Mouse (Mus musculus): ENCODE data around the gene Tarsl2.

Gene Tarsl2

GRCm38 (mm10) chr7:65644643-65645351 is at the start of gene Tarsl2:
Gene Tarsl2, plus strand, starts transcription at chr7:65644898.
- DNase-seq (ENCODE audit: low spot score): peak; percentile 93

GRCm38 (mm10) chr7:65606124-65606523 is 38.6 kb upstream of the Tarsl2 start:
- no peak for DNase-seq (ENCODE audit: low spot score)

DNA sequence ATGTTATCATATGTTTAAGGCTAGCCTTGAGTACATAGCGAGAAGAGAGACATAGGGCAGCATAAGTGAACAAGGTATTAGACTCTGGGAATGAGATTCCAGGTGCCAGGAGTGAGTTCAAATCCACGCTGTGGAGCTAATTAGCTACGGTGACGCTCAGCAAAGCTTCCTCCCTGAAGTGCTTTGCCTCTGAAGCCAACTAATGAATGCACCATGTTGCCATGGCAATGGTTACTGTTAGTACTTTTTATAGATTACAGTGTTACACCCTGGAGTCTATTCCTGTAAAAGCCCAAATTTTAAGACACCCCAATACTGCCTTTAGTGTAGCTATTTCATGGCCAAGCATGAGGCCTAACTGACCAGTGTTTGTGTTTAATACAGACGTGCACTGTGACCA is 37.7 kb upstream of the Tarsl2 start:
- no peak for DNase-seq (ENCODE audit: low spot score)

GRCm38 (mm10) chr7:65610171-65610570 is 34.5 kb upstream of the Tarsl2 start:
- peak; percentile 6 for DNase-seq (ENCODE audit: low spot score)

- DNase-seq (ENCODE audit: low spot score): no peak
These were observed 34.0 kb upstream of the Tarsl2 start for GRCm38 (mm10) chr7:65610673-65611072.

GRCm38 (mm10) chr7:65611298-65611697 is 33.4 kb upstream of the Tarsl2 start:
- no peak for DNase-seq (ENCODE audit: low spot score)

DNA sequence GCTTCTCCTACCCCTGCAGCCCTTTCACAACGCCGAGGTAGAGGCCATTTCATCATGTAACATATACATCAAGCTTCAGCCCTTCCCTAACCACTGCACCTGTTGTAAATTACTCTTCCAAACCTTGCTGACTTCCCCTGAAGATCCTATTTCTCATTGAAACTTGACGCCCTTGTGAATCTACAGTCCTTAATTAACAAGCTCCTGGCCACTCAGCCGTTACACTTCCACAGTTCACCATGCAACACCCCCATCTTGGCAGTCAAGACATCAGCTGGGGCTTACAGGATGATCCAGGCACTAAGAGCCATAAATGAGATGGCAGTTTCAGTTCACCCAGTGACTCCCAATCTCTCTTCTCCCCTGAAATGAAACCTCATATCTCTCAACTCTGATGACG is 31.0 kb upstream of the Tarsl2 start:
- DNase-seq (ENCODE audit: low spot score): no peak

GRCm38 (mm10) chr7:65618751-65619150 is 25.9 kb upstream of the Tarsl2 start:
- no peak for DNase-seq (ENCODE audit: low spot score)

DNA sequence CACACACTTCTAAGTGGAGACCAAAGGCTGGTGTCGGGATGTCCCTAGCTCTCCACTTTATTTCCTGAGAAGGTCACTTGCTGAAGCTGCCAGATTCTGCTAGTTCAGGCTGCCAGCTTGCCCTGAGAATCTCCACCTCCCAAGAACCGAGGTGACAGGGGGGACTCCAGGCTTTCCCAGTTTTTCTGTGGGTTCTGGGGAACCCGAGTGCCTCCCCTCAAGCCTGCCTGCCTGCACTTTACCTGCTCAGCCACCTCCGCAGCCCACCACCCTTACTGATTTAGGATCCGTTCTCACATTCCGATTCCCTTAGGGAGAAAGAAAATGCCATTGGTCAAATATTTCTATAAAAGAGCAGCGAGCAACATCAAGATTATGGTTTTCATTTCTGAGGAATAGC is 24.0 kb upstream of the Tarsl2 start:
- no peak for DNase-seq (ENCODE audit: low spot score)

DNA sequence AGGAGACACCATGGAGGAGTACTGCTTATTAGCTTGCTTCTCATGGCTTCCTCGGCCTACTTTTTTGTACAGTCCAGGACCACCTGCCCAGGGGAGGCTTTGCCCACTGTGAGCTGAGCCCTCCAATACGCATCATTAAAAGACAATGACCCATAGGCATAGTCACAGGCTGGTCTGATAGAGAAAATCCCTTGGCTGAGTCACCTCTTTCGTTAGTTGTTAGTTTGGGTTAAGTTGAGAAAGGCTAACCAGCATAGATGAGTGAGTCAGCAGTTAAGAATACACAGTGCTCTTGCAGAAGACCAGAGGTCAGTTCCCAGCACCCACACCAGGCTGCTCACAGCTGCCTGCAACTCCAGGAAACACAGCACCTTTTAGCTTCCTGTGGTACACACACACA is 21.4 kb upstream of the Tarsl2 start:
- DNase-seq (ENCODE audit: low spot score): no peak

DNA sequence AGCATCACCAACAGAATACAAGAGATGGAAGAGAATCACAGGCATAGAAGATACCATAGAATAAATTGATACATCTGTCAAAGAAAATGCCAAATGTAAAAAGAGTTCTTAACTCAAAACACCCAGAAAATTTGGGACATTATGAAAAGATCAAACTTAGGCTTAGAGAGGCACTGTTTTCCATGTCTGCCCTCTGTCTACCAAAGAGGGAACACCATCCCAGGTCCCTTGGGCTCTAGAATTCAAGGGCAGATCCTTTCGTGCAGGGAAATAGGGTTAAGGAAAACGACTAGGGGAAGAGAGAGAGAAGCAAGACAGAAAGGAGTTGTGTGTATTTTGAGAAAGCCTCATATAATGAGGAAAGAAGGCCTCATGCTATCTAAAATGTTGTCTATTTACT is 19.2 kb upstream of the Tarsl2 start:
- no peak for DNase-seq (ENCODE audit: low spot score)

DNA sequence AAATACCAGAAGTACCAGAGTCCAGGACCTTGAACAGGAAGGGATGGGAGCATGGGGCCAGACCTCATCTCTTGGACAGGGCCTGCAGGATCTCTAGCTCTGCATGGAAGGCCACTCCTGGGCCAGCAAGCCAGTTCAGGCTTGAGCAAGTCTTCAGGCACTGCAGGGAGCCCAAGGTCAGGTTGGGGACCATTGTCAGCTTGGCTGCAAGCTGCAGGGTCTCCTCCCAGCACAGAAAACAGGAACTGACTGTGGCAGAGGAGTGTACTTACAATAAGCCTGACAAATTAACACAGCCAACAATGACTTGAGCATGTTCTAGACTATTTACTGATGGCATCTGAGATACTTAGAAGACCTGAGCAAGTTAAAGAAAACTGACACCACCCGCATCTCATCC is 14.9 kb upstream of the Tarsl2 start:
- DNase-seq (ENCODE audit: low spot score): no peak

GRCm38 (mm10) chr7:65630661-65631060 is 14.0 kb upstream of the Tarsl2 start:
- DNase-seq (ENCODE audit: low spot score): no peak

DNA sequence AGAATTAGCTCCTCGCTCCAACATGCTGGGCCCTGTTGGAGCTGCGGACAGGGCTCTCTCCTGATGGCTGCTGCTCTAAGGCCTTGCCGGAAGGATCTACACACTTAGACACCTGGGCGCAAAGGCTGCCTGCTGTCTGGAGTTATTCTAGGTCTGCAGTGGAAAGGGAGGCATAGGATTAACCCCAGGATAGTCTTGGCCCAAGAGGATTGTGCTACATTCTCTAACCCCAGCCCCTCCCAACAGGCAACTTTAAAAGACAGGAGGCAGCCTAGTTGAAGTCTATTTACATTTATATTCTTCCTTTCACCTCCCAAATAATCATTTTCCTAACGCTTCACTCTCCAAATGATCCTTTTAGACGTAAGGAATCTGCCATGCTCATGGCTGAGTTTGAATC is 8.9 kb upstream of the Tarsl2 start:
- DNase-seq (ENCODE audit: low spot score): no peak

DNA sequence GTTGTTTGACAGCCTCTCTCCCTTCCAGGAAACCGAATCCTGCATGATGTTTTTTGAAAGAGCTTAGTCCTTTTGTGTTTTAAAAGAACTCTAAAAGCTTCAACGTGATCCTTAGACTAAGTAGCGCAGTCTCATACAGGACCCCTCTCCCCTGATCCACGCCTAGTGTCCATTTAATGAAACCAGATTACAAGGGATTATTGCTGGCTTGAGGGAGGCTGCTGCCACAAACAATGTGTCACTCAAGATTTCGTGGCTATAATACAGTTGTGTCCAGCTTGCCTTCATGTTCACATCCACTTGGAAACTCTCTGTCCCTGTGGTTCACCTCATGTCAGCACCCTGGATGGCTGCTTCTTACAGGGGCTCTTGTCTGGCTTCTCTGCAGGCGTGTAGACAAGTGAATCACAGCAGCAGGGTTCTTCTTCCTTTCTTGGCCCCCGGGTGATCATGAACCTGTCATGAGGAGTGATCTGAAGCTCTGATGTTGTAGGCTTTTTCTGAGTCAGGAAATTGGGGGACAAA is 8.3 kb upstream of the Tarsl2 start:
- DNase-seq (ENCODE audit: low spot score): no peak

- DNase-seq (ENCODE audit: low spot score): peak; percentile 9
These were observed 6.4 kb upstream of the Tarsl2 start for GRCm38 (mm10) chr7:65638170-65638770.

DNA sequence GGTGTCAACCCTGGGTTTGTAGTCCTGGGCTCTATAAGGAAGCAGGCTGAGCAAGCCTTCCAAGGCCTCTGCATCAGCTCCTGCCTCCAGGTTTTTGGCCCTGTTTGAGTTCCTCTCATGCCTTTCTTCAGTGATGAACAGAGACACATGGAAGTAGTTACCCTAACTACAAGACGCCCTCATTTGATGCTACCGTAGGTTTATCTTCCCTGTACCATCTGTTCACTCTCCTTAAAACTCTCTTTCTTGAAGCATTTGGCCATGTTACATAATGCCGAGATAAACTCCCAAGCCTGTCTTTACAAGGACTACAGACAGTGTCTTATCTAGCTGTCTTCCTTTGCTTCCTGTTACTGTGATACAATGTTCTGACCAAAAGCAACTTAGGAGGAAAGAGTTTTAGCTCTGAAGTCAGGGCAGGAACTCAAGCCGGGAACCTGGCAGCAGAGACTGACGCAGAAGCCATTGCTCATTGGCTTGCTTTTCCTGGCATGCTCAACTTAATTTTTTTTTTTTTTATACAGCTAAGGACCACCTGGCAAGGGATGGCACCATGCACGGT is 4.8 kb upstream of the Tarsl2 start:
- DNase-seq (ENCODE audit: low spot score): no peak

GRCm38 (mm10) chr7:65640672-65641071 is 4.0 kb upstream of the Tarsl2 start:
- DNase-seq (ENCODE audit: low spot score): no peak

GRCm38 (mm10) chr7:65642371-65643304 is 2.1 kb upstream of the Tarsl2 start:
- DNase-seq (ENCODE audit: low spot score): no peak

DNA sequence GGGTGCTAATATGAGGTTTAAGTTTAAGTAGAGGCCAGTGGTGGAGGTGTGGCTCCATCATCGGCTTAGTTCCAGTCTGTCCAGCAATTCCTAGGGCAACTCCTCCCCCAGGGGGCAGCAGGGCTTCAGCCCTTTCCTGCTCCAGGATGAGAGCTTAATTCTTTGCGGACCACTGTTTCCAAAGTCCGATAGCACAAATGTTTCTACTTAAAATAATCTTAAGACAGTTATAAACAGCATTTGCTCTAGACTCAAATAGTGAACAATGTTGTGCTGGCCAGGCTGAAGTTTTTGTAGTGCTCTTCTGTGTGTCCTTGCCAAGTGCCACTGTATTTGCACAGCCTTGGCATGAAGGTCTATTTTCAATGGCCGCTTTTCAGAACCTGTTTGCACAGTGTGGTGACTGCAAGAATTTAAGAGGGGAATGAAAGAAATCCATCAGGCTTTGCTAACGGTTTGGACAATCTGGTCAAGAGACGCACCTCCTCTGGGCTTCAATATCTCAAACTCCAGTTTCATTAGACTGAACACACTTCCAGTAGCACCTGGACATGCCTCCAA is 757 bp upstream of the Tarsl2 start:
- DNase-seq (ENCODE audit: low spot score): no peak

DNA sequence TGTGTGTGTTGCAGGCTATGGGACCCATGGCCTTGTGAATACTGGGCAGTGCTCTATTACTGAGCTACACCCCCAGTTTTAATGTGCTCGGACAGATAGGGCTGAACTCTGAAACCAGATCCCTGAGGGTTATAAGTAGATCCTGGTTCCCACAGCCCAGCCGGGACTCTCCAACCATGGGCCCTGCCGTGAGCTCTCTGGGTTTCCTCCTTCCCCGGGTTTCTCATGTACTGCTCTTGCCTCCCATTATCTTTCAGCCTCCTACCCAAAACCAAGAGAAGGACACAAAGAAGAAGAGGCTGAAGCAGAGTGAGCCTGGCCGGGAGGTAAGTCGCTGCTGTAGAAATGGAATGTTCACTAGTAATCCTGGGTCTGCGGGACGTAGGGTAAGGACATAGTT is 1.3 kb downstream of the Tarsl2 start:
- DNase-seq (ENCODE audit: low spot score): no peak

DNA sequence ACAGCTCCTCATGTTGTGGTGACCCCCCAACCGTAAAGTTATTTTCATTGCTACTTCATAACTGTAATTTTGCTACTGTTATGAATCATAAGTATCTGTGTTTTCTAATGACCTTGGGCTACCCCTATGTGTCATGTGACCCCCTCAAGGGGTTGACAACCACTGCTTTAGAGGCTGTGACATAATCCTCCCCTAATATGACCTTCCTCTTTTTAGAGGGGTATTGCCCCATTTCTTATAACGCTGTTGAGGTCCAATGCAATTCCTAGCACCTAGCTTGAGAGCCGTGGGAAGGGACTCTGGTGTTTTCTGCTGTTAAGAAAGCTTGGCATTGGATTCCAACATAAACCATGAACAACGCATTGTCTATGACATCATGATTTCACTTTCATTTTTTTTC is 6.0 kb downstream of the Tarsl2 start:
- no peak for DNase-seq (ENCODE audit: low spot score)
